Mouse (Mus musculus): ENCODE data around the gene Spin2f. TPM values are rescaled to one million over a fixed set of nuclear protein-coding genes. Genes with fewer than 3 reads are reported as not detected.
"Not testable (repeated sequence)": the region's sequence is repeated elsewhere in the genome, so short reads cannot be mapped to it uniquely, and the experiment has no call there.

Gene Spin2f
- polyA plus RNA-seq (2021) = not detected

DNA sequence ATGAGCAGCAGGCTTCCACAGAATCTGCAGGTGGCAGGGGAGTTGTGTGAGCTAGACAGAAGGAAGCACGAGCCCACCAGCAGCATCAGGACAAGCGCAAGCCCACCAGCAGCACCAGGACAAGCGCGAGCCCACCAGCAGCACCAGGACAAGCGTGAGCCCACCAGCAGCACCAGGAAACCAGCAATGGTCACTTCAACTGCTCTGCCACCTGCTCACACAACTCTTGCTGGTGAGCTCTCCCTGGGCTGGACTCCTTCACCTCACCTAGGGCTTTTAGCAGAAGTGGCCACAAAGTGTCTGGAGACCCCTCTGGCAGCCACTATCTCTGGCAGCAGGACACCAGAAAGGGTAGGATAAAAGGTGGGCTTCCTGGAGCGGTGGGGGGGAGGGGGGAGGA lies at the start of gene Spin2f:
TSS of gene Spin2f (plus strand) at position 301 of the 400 bp plus-strand sequence.
- H3K27me3 ChIP-seq; in situ Hi-C loops (cut with MboI; ENCODE audit: low pct_unique_long_range_greater_than_20kb); ATAC-seq; DNase-seq (ENCODE audit: low read depth, low spot score); POLR2A ChIA-PET; CTCF ChIA-PET: not testable (repeated sequence)

DNA sequence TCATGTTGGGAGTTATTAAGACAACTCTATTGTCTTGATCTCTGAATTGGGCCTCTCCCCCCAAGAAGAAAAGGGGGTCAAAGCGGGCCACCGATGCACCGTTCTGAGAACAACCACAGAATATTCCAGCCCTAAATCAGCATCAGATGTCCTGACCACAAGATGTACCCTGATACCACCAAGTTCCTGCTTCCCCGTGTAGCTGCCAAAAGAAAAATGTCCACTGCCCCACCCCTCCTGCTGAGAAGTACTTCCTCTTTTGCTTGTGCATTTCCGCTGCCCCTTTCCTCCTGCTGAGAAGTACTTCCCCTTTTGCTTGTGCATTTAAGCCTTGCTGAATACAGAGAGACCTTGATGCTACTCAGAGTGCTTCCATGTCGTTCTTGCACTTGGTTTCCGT lies 41.6 kb upstream of the Spin2f start:
- ATAC-seq, CTCF ChIA-PET, POLR2A ChIA-PET: not testable (repeated sequence)

DNA sequence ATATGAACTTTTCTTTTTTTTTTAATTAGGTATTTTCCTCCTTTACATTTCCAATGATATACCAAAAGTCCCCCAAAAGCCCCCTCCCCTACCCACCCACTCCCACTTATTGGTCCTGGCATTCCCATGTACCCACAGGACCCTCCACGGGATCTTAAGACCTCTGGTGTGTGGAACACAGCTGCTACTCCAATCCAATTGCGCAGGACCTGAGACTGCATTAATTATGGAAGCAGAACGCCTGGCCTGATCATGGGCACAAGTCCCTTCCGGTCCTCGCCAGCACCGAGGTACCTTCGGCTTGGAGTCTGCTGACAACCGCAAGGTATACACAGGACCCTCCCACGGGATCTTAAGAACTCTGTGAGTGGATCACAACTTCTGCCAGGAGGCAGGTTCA lies 30.2 kb upstream of the Spin2f start:
- ATAC-seq; CTCF ChIA-PET; DNase-seq (ENCODE audit: low read depth, low spot score); H3K27me3 ChIP-seq; POLR2A ChIA-PET; in situ Hi-C loops (cut with MboI; ENCODE audit: low pct_unique_long_range_greater_than_20kb): not testable (repeated sequence)

More for the DNA sequence above, 41.6 kb upstream of the Spin2f start:
- in situ Hi-C loops (cut with MboI; ENCODE audit: low pct_unique_long_range_greater_than_20kb); DNase-seq (ENCODE audit: low read depth, low spot score); H3K27me3 ChIP-seq: not testable (repeated sequence)

DNA sequence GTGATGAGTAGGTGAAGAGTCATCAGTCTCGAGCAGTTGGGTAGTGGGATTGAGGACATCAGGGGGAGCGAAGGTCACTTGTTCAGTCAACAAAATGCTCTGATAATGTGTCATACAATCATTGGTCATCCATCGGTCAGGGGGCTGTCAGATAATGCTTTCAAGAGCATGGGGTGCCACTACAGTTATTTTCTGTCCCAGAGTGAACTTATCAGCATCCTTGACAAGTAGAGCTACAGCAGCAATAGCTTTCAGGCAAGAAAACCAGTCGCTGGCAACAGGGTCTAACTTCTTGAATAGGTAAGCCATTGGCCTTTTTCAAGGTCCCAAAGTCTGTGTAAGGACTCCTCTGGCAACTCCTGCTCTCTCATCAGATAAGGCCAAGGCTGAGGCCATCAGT lies 18.6 kb upstream of the Spin2f start:
- H3K27me3 ChIP-seq; in situ Hi-C loops (cut with MboI; ENCODE audit: low pct_unique_long_range_greater_than_20kb); CTCF ChIA-PET; DNase-seq (ENCODE audit: low read depth, low spot score); POLR2A ChIA-PET; ATAC-seq: not testable (repeated sequence)

DNA sequence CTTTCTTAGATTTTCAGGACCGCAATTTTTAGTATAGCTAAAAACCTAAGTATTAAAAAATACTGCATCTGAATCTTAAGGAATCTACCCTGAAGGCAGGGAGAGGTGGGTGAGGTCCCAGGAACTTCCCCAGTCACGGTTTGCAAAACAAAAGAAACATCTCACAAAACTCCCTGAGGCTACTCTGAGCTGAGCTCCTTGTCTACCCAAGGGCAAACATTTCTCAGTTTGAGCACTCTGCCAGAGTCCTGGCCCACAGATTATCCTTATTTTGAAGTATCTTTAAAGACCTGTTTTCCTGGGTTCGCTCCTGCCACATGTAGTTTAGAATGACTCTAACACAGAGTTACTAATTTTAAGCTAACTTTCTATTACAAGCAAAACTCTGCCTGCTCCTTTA lies 11.9 kb upstream of the Spin2f start:
- DNase-seq (ENCODE audit: low read depth, low spot score); H3K27me3 ChIP-seq; ATAC-seq; CTCF ChIA-PET; POLR2A ChIA-PET; in situ Hi-C loops (cut with MboI; ENCODE audit: low pct_unique_long_range_greater_than_20kb): not testable (repeated sequence)

Other genes starting within 250 kb of the Spin2f start
- gene Btbd35f29, start 136.2 kb upstream of the Spin2f start, polyA plus RNA-seq (2021) = not detected
- not detected for gene Btbd35f26, start 82.6 kb downstream of the Spin2f start, polyA plus RNA-seq (2021)
- not detected for gene Btbd35f19, start 130.0 kb downstream of the Spin2f start, polyA plus RNA-seq (2021)

All from Patski (cell line).